Mouse (Mus musculus): ENCODE data around the gene Ogt. TPM values are rescaled to one million over a fixed set of nuclear protein-coding genes. Genes with fewer than 3 reads are reported as not detected.
A peak's percentile ranks its signal among the peaks of the same experiment; 100 is the strongest.

Gene Ogt
- polyA plus RNA-seq, 1 experiment from 2014 or later: 38.5 TPM

DNA sequence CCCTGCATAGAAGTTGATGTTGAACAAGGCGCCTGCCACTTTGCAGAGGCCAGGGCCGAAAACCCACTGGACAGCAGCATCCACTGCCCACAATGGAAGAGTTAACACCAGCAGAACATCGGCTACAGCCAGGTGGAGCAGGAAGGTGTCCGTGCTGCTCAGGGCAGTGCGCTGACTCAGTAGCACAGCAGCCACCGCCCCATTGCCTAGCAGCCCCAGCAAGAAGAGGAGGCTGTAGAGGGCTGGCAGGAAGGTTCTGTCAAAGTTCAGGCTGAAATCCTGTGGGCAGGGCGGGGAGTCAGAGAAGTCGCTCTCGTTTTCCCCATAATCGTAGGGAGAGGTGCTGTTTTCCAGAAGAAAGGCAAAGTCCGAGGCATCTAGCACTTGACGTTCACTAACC lies 92.8 kb downstream of the Ogt start:
- Histone ChIP-seq H3K27ac (ENCODE audit: low read depth, low read length) (no peak overlapping the region), H3K27me3 (replicated peaks; ENCODE audit: control insufficient read depth, insufficient read depth, low read length) (0 out of 2 replicates have a peak, but pooled peaks cover 2% of the 10 kb centered on the region), H3K4me1 (replicated peaks; ENCODE audit: control insufficient read depth, insufficient read depth, low read length) (no peaks in the 10 kb centered on the region), H3K4me3 (ENCODE audit: low read depth, low read length) (no peak overlapping the region), H3K9me3 (ENCODE audit: control insufficient read depth) (no peaks in the 10 kb centered on the region), H3K36me3 (ENCODE audit: control insufficient read depth, insufficient read depth) (no peaks in the 10 kb centered on the region), H3K4me2 (replicated peaks; ENCODE audit: low read depth) (no peak overlapping the region; the same call in 1 of the 2 replicates), H3K9ac (ENCODE audit: low read depth, low read length) (no peak overlapping the region)
- TF ChIP-seq CTCF (IDR thresholded peaks at IDR 0.05; ENCODE audit: low read depth): peak; percentile 21; the same call in 1 of the 2 replicates
- 0 out of 2 replicates have a peak, but pooled peaks have one; percentile 13 for ATAC-seq
- WGBS: 61% methylated on average over 12 of the region's 12 CpGs

DNA sequence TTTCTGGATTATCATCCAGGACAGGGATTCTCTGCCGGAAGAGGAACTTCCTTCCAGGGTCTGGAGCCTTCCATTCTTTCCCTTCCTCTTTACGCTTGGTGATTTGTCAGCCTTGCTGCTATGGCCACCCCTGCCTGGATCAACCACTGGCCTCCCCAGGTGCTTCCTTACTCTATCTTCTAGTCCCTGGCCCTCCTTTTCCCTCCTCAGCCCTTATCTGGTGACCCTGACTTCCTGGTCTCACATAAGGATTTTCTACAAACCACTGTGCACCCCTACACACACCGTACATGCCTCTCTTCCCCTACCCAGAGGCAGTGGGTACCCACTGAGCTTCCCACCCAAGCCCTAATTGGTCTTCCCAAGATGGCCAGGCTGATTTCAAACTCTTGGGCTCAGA lies 93.4 kb downstream of the Ogt start:
- no peak for ATAC-seq
- H3K27me3 ChIP-seq (replicated peaks; ENCODE audit: control insufficient read depth, insufficient read depth, low read length): 0 out of 2 replicates have a peak, but pooled peaks cover 3% of the 10 kb centered on the region
- no peak overlapping the region for H3K4me2 ChIP-seq (replicated peaks; ENCODE audit: low read depth)
- H3K9ac ChIP-seq (ENCODE audit: low read depth, low read length): no peak overlapping the region
- WGBS: 75% methylated on average over 3 of the region's 3 CpGs
- no peaks in the 10 kb centered on the region for H3K9me3 ChIP-seq (ENCODE audit: control insufficient read depth)
- H3K4me1 ChIP-seq (replicated peaks; ENCODE audit: control insufficient read depth, insufficient read depth, low read length): no peaks in the 10 kb centered on the region
- H3K27ac ChIP-seq (ENCODE audit: low read depth, low read length): no peak overlapping the region
- no peaks in the 10 kb centered on the region for H3K36me3 ChIP-seq (ENCODE audit: control insufficient read depth, insufficient read depth)
- H3K4me3 ChIP-seq (ENCODE audit: low read depth, low read length): no peak overlapping the region
- no peak for TF ChIP-seq CTCF (IDR thresholded peaks at IDR 0.05; ENCODE audit: low read depth)

GRCm38 (mm10) chrX:101733828-101734319 lies 94.0 kb downstream of the Ogt start, which contains the start of gene Cxcr3:
Gene Cxcr3, minus strand, starts transcription at chrX:101734269.
- ATAC-seq: no peak
- Histone ChIP-seq H3K27ac (ENCODE audit: low read depth, low read length) (no peak within 1 kb of the TSS), H3K36me3 (ENCODE audit: control insufficient read depth, insufficient read depth) (no peaks in the 10 kb centered on the region), H3K4me3 (ENCODE audit: low read depth, low read length) (no peak within 1 kb of the TSS), H3K4me1 (replicated peaks; ENCODE audit: control insufficient read depth, insufficient read depth, low read length) (no peaks in the 10 kb centered on the region), H3K27me3 (replicated peaks; ENCODE audit: control insufficient read depth, insufficient read depth, low read length) (0 out of 2 replicates have a peak, but pooled peaks cover 3% of the 10 kb centered on the region), H3K9ac (ENCODE audit: low read depth, low read length) (no peak within 1 kb of the TSS), H3K4me2 (replicated peaks; ENCODE audit: low read depth) (no peak within 1 kb of the TSS), H3K9me3 (ENCODE audit: control insufficient read depth) (no peaks in the 10 kb centered on the region)
- WGBS: 53% methylated on average over 11 of the region's 11 CpGs
- TF ChIP-seq CTCF (IDR thresholded peaks at IDR 0.05; ENCODE audit: low read depth): no peak

Other genes with a start within 250 kb of the Ogt start
- 9.8 and 10.6 TPM in 2 replicates for gene Zmym3, start 219.2 kb upstream of the Ogt start, polyA plus RNA-seq (2015; fragmentation: Nextera tagmentation; extraction: Ambion mirVana)
- 101 and 103 TPM in 2 replicates for gene Nono, start 210.7 kb upstream of the Ogt start, polyA plus RNA-seq (2015; fragmentation: Nextera tagmentation; extraction: Ambion mirVana)
- gene Itgb1bp2, start 191.0 kb upstream of the Ogt start, polyA plus RNA-seq (2015; fragmentation: Nextera tagmentation; extraction: Ambion mirVana): 0.25 and 0.29 TPM in 2 replicates
- gene Taf1, start 107.3 kb upstream of the Ogt start, polyA plus RNA-seq (2015; fragmentation: Nextera tagmentation; extraction: Ambion mirVana): 3.2 and 3.5 TPM in 2 replicates
- 1.0 and 1.1 TPM in 2 replicates for gene Cxcr3, start 94.2 kb downstream of the Ogt start, polyA plus RNA-seq (2015; fragmentation: Nextera tagmentation; extraction: Ambion mirVana)
- gene Gm4779, start 154.4 kb downstream of the Ogt start, polyA plus RNA-seq (2015; fragmentation: Nextera tagmentation; extraction: Ambion mirVana): not detected in 2 replicates
- not detected in 2 replicates for gene 8030474K03Rik, start 154.6 kb downstream of the Ogt start, polyA plus RNA-seq (2015; fragmentation: Nextera tagmentation; extraction: Ambion mirVana)
- gene Nhsl2, start 209.3 kb downstream of the Ogt start, polyA plus RNA-seq (2015; fragmentation: Nextera tagmentation; extraction: Ambion mirVana): 1.3 TPM in 2 replicates

All from intestine, postnatal 0 days (tissue).